Mouse (Mus musculus) spleen, postnatal 36 days (tissue): ENCODE data around the gene Dhx35.
A peak's percentile ranks its signal among the peaks of the same experiment; 100 is the strongest.

Experiments used
- DNase-seq, 2 experiments: peaks; one replicate each; pipeline ENCODE4 v3.0.0; 2022; ENCODE audit warnings: low spot score in 2 of 2, mixed read lengths in 1 of 2

The Dhx35 gene

GRCm38 (mm10) chr2:158794494-158795004, at the start of gene Dhx35:
Dhx35 (plus strand) TSS chr2:158794807.
- DNase-seq = peak; percentile 89 to 90

- peak; percentile 46 to 63 for DNase-seq
These were observed 49.5 kb upstream of the Dhx35 start for GRCm38 (mm10) chr2:158745049-158745482.

GRCm38 (mm10) chr2:158746164-158746563, 48.4 kb upstream of the Dhx35 start:
- DNase-seq = no peak

- no peak for DNase-seq
These were observed 45.2 kb upstream of the Dhx35 start for GRCm38 (mm10) chr2:158749366-158749765.

GRCm38 (mm10) chr2:158760231-158760630, 34.4 kb upstream of the Dhx35 start:
- DNase-seq = no peak

GRCm38 (mm10) chr2:158762339-158762738, 32.3 kb upstream of the Dhx35 start:
- no peak for DNase-seq

- peak; percentile 95 to 96 for DNase-seq
These were observed 26.8 kb upstream of the Dhx35 start, which contains the start of gene Fam83d for GRCm38 (mm10) chr2:158767742-158768339. Fam83d (plus strand) TSS chr2:158768093.

- peak; percentile 30 to 43 for DNase-seq
These were observed 26.3 kb upstream of the Dhx35 start for GRCm38 (mm10) chr2:158768350-158768749.

- DNase-seq = peak in 1 of 2 experiments; percentile 15
These were observed 25.8 kb upstream of the Dhx35 start for GRCm38 (mm10) chr2:158768771-158769170.

GRCm38 (mm10) chr2:158770126-158770757, 24.4 kb upstream of the Dhx35 start:
- DNase-seq = no peak

- no peak for DNase-seq
These were observed 23.4 kb upstream of the Dhx35 start for GRCm38 (mm10) chr2:158771066-158771763.

GRCm38 (mm10) chr2:158772808-158773207, 21.8 kb upstream of the Dhx35 start:
- no peak for DNase-seq

GRCm38 (mm10) chr2:158774886-158775285, 19.7 kb upstream of the Dhx35 start:
- DNase-seq = no peak

- DNase-seq = no peak
These were observed 17.9 kb upstream of the Dhx35 start for GRCm38 (mm10) chr2:158776716-158777115.

GRCm38 (mm10) chr2:158777490-158777889, 17.1 kb upstream of the Dhx35 start:
- DNase-seq = no peak

GRCm38 (mm10) chr2:158778349-158778748, 16.3 kb upstream of the Dhx35 start:
- DNase-seq = no peak

- DNase-seq = no peak
These were observed 13.5 kb upstream of the Dhx35 start for GRCm38 (mm10) chr2:158781126-158781525.

- no peak for DNase-seq
These were observed 7.4 kb upstream of the Dhx35 start for GRCm38 (mm10) chr2:158786927-158787795.

- DNase-seq = no peak
These were observed 436 bp downstream of the Dhx35 start for GRCm38 (mm10) chr2:158795043-158795442.

- DNase-seq = no peak
These were observed 1.3 kb downstream of the Dhx35 start for GRCm38 (mm10) chr2:158795875-158796274.

- no peak for DNase-seq
These were observed 4.7 kb downstream of the Dhx35 start for GRCm38 (mm10) chr2:158799328-158799727.

GRCm38 (mm10) chr2:158800788-158801187, 6.2 kb downstream of the Dhx35 start:
- DNase-seq = no peak
